Mouse (Mus musculus): ENCODE measurements around the gene Adtrp.

The Adtrp gene

DNA sequence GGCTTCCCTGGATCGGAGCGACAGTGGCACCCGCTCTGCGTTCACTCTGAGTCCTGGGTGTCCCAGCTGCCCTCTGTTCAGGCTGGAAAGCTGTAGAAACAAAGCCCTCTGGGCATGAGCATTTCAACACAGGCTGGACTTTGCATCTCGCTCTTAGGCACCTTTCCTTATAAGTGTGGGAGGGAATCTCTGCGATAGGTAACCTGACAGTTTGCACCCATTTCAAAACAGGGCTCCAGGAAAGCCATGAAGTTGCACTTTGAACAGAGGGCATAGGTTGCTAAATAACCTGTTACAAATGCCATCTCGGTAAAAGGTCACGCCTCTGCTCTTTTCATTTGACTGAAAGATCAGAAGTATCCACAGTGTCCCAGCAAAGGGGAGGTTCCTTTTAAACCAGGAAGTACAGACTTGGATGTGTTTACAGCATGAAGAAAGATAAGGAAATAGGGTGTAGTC lies 19.2 kb downstream of the Adtrp start:
- DNase-seq (ENCODE audit: low spot score): no peak

DNA sequence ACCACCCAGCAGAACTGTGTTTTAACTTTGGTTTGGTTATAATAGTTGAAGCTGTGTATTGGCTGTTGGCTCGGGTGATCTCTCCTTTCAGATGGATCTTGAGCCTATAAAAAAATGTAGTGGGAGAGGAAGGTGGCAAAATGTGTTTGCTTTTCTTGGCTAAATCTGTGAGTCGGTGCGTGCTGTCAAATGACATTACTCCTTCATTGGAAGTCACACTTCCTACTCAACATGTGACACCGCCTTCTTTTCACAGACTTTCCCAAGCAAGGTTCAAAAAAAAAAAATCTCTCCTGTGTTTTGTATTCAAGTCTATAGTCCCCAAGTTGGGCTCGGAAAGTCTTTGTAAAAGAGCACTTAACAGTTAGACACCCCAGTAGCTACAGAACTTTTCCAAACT lies 19.9 kb downstream of the Adtrp start:
- no peak for DNase-seq (ENCODE audit: low spot score)

DNA sequence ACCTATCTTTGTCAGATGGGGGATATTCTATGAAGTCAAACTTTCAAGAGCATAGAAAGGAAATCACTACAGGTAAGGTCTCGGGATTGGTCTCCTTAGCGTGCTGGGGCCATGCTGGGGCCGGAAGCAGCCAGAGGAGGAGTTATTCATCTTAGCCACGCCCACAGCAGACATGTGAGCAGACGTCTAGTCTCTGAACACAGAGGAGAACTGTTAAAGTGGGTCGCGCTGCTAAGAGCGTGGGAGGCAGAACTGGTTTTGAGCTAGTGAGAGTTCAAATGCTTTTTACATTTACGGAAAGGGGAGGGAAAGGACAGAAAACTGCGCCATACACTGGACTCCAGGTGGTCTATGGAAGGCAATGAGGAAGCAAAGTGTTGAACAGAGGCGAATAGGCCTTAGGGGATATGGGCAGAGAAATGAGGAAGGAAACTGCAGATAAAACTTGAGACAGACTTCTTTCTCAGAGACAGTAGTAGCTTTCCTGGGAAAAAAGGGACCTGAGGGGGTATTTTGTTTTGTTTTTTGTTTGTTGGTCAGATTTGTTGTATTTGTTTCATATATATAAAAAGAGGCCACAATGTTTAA lies 22.0 kb downstream of the Adtrp start:
- no peak for DNase-seq (ENCODE audit: low spot score)

DNA sequence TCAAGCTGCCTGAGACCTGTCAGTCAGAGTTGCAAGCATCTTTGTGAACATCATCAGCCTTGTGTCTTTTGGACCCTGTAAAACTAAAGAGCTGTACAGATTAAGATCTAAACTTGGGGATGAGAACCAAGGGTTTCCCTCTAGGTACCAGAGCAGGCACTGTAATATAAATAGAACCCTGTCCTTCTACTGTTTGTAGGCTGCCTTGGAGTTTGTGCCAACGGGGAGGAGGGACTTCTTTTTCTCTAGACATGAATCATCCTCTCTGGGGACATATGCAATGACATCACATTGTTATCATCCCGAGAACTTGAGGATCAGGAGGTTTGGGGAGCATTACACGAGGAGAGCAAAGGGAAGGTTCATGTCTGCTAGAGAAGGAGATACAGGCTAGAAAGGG lies 24.4 kb downstream of the Adtrp start:
- DNase-seq (ENCODE audit: low spot score): no peak

DNA sequence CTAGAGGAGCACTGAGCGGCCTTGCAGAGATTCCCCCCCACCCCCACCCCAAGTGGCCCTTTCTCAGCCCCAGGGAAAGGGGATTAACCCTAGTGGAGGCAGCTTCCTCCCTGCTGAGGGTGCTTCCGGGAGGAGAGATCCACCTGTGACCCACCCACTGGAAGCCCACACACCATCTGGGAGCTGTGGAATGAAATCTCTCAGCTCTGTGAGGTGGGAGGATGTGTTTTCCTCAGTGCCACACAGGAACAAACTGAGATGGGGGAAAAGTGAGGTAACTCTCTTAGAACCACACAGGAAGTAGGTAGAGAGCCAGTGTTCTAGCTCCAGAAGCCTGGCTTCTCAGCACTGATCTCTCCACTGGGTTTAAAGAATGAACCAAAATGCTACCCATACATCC lies 24.9 kb downstream of the Adtrp start:
- DNase-seq (ENCODE audit: low spot score): no peak

DNA sequence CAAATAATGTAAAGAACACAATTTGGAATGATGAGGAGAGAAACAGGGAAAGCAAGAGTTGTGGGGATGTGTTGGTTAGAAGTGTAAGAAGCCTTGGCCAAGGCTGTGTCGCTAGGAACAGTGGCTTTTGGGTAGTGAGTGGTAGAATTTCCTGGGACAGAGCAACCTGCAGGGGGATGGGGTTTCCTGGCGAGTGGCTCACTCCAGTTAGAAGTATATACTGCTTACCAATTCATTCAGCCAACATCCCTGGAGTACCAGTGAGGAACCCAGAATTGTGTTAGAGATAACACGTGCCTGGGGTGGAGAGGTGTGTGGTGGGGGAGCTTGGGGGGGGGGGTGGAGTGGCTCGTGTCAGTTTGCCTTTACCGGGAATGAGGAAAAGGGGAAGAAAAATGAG lies 25.4 kb downstream of the Adtrp start:
- no peak for DNase-seq (ENCODE audit: low spot score)

DNA sequence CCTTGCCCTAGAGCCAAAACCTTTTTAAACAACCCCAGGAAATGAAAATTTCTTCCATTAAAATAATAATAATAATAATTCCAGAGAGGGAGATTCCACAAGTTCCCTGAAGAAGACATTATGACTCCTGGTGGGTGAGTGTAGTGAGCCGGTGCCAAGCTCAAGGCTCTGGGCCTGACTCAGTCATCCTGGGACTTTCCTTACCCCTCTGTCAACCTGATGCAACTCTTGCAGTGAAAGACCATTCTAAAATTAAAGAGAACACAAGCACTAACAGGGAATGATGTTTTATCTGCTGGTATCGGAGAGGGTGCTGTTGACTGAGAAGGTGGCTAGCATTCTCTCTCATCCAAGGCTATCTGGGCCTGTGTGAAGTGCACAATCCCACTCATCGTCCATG lies 26.5 kb downstream of the Adtrp start:
- no peak for DNase-seq (ENCODE audit: low spot score)

DNA sequence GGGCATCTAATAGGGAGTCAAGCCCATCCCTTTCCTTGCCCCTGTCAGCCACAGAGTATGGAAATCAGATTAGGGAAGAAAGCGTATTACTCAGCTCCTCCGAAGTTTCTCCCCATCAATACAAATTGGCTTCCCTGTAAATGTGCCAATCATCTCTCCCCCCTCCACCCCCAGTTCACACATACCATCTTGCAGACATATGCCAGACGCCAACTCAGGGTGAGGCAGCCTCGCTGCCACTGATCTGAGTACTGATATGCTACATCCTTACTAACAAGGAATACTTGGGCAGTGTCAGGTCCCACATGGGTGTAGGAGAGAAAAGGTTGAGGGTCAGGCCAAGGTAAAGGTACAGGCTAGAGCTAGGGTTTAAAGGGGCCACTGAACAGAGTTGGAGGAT lies 27.6 kb downstream of the Adtrp start:
- DNase-seq (ENCODE audit: low spot score): no peak

DNA sequence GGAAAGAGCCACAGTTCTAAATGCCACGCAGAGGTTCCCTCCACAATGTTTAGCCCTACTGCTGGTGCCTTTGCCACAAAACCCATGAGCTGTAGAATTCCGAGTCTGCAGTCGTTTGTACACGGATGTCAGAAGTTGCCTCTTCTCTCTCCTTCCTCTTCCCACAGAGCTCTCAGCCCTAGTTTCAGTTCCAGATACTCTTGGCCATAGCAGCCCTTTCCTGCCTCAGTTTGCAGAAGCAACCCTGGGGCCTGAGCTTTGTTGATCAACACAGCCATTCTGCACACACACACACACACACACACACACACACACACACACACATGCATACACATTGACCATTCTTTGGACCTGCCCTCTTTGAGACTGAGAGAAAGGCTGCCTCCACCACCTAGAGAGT lies 28.0 kb downstream of the Adtrp start:
- DNase-seq (ENCODE audit: low spot score): no peak

DNA sequence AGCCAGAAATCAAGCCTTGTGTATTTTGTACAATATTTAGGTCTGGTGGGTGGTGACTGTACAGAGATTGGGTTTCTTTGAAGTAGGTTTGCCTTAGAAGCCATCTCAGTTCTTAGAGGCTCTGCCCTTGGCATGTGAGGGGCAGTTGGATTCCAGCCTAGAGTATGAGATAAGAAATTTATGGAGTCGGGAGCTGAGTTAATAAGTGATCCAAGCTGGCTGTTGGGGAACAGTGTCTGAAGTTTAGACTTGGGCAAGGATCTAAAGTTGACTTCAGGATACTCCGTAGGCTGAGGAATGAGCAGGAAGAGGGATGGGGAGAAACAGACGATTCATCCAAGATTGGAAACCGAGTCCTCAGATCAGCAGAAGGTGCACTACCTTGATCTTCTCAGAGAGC lies 29.9 kb downstream of the Adtrp start:
- DNase-seq (ENCODE audit: low spot score): no peak

DNA sequence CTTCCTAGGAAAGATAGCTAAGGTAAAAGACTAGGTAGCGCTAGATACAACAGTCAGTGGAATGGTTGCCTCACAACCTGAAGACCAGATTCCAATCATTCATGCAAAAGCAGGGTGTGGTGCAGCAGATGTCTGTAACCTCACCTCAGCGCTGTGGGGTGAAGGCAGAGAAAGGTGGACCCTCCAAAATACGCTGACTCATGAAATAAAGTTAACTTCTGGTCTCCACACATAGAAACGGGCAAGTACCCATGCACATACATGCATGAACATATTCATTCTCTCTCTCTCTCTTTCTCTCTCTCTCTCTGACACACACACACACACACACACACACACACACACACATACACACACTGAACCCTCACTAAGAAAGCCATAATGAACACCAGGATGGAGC lies 30.8 kb downstream of the Adtrp start:
- no peak for DNase-seq (ENCODE audit: low spot score)

DNA sequence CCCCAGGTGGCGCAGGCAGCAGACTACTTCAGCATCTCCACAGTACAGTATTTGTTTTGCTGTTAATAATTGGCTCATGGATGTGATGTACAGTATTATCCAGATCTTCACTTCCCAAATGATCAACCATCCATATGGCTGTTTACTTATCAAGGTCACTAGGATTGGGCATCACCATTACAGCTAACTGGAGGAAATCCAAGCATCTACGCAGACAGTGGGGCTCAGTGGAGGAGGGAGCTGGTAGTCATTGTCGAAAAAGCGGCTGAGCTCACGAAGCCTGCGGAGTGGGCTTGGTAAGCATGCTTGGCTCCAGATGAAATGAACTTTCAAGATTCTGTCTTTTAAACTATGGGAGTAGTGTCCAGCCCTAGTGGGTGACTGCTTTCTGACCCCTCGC lies 36.7 kb downstream of the Adtrp start:
- DNase-seq (ENCODE audit: low spot score): no peak

DNA sequence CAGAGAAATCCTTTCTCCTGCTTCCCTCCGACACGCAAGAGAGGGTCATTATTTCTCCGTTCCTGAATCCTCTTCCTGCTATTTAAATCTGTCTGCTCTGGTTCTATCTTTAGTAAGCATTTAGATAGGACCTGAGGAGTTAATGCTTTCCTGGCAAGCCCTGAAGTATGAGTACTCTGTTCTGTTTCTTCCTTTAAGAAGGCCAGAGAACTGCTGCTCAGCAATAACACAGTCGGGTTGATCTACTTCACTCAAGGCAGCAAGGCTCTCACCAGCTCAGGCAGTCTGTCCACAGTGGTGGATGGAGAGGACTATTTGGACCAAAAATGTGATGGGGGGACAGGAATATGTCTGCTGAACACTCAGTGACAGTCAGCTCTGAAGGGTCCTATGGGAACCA lies 39.7 kb downstream of the Adtrp start:
- no peak for DNase-seq (ENCODE audit: low spot score)

DNA sequence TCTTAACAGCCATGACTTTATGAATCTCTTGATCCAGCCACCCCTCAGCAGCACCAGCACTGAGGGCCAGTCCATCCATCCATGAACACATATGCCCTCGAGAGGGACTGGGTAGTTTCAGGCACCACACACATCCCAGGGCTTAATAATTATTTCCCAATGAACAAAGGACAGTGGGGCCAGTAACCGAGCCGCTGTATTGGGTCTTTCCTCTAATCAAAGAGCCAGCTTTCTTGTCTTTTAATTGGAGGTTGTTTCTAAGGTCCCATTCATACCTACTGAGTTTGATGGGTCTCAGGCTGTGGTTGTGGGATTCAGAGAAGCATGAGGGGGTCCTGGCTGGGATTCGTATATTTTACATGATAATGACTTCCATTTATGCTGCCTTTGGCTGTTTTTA lies 40.2 kb downstream of the Adtrp start:
- no peak for DNase-seq (ENCODE audit: low spot score)

DNA sequence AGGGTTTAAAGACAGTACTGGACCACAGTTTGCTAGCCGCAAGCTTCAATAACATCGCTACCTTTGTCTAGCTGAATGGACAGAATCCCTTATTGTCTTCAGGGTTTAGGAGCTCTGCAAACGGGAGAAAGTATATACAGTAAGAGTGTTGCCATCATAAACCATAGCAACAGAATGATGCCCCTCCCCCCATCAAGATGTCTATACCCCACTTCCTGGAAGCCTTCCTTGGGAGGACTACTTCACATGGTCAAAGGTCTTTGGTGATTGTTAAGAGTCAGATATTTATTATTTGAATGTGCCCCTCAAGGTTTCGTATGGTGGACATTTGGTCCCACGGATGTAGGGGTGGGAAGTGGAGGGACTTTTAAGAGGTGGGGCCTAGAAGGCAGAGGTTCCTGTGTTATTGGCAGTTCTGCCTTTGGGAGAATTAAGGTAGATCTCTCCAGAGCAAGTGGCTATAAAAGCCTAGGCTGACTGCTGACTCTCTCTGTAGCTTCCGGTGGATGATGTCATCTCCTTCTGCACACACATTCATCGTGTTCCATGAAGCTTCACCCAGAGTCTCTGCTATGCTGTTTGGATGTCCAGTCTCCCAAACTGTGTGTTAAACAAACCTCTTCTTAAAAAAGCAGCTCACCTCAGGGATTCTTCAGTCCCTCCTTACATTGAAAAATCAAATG lies 42.2 kb downstream of the Adtrp start:
- no peak for DNase-seq (ENCODE audit: low spot score)

DNA sequence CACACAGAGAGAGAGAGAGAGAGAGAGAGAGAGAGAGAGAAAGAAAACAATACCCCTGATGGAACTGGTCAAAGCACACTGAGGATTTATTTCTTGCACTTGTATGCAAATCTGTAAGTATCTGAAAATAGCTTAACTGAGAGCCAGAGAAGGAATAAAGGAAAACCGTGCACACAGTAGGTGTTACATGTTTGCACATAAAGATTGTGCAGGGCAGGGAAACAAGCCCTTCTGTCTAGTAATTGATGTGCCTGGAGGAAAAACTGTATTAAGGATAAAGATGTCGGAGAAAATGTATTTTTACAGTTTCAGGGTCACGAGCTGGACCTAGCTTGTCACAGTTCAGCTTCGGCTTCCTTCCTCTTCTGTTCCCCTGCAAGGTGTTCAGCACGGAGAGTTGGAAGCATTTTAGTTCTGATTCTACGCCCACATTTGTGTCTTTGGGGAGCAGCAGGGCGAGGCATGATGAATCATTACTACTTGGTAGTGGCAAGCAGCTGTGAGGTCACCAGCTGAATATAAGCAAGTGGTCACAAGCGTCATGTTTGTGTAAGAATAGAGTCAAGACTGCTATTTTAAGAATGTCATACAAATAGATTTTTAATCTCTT lies 43.7 kb downstream of the Adtrp start:
- DNase-seq (ENCODE audit: low spot score): no peak

DNA sequence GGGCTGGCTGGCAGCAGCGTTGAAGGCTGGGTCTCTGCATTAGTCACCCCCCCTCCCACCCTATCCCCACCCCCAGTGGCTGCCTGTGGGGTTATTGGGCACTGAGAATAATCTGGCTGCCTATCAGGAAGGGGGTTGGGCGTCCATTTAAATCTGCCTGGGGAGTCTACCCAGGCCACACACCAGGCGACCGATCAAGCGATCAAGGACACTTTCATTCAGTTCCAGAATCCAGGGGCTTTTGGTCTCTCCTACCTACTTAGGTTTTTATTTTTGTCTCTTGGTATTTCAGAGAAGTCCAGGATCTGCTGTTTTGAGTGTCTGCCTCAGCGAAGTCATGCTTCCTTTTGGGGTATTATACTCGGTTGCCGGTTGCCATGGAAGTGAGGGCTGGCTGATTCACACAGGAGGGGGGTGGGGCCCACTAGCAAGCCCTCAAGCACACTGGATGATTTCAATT lies 46.3 kb downstream of the Adtrp start:
- no peak for DNase-seq (ENCODE audit: low spot score)

DNA sequence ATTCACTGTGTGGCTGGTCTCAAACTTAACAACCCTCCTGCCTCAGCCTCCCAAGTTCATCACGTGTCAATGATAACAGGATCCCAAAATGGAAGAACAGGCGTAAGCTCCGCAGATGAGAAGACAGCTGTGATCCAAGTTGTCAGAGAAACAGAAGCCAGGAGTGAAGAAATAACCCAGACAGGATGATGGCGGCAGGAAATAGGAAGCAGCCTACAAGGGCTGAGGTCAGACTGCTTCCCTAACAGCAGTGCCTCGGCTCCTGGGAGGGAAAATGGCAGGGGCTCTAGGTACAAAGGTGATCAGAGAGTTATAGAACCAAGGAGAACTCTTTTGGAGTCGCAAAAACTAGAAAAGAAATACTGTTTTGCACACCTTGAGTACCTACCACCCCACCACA lies 54.6 kb downstream of the Adtrp start:
- no peak for DNase-seq (ENCODE audit: low spot score)

DNA sequence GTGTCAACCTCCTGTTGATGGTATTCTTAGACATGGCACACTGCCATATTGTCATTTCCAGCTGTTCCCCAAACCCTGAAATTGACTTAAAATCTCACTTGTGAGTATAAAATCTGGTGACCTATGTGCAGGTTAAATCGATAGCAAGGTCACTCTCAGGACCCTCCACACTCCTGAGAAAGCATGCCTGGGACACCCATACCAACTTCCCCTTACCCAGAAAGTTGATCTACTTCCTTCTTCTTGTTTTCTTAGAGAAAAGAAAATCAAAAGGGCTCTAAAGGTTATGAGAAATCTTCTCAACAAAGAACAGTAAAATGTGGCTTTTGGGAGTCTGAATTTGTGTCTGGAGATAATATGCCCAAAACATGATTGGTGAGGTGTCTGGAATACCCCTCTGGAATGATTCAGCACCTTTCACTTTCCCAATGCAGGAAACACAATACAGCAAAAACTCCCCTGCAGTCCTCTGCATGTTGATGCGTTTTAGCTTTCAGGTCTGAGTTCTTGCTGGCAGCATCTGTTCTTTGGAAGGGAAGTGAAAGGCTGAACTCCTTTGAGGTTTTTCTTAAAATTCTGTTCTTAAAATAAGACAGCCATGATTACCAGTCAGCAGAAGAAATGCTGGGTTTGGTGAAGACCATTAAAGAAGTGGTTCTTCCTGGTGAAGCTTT lies 59.5 kb downstream of the Adtrp start:
- no peak for DNase-seq (ENCODE audit: low spot score)

DNA sequence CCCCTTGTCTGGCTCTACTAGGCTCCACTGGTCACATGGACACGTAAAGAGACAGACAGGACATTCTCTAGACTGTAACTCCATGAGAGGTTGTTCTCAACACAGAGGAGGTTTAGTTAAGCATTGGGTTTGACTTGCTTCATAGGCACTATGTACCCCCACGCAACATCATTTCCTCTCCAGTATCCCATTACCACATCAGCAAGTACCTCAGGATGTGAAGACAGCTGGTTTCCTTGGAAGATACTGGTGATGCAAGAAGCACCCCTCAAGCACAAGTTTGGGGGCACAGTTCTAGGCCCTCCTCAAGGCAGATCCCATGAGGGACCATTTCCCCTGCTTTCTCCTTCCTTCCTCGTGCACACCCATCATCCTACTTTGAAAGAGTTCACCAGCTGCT lies 60.8 kb downstream of the Adtrp start:
- DNase-seq (ENCODE audit: low spot score): no peak

DNA sequence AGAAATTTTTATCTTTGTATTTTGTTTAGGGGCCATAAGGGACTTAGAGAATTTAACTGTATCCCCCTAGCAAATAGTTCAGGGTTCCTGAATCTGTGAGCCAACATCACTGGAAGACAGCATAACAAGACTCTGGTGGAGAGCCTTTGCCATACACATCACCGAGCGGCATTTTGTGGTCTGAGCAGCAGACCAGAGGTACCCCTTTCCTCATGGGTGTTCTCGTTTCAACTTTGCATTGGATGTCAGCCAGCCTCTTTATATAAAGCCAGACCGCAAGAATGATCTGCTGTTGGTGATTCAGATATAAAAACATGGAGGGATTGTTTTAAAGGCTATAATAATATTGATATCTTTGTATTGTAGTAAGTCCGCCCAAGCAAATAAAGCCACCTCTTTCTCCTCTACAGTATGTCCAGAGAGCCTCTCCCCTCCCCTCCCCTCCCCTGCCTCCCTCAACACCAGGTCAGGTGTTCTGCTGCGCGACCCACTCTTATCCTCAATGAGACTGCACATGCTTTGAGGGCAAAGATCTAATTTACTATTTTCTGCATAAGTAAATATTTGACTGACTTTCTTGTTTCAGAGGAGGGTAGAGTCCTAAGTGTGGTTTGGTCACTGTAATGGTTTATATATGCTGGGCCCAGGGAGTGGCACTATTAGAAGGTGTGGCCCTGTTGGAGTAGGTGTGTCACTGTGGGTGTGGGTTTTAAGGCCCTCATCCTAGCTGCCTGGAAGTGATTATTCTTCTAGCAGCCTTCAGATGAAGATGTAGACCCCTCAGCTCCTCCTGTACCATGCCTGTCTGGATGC lies 62.4 kb downstream of the Adtrp start:
- DNase-seq (ENCODE audit: low spot score): no peak

DNA sequence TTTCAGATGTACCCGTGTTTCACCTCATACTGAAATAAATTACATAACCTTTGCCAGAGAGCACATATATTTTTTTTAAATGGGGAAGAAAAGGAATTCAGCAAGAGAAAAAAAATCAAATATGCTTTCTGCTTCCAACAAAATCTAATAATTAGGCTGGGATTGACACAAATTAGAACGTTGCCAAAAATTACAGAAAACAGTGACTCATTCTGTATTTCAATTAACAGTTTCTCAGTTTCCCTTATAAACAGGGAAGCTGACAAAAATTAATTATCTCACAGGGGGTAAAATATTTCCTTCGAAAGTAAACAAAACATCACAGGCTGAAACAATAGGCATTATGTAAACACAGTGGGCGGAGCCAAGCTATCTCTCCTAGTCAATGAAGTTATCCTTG lies 67.2 kb downstream of the Adtrp start:
- no peak for DNase-seq (ENCODE audit: low spot score)

Data from urinary bladder, postnatal 25 days (tissue).